Mouse (Mus musculus) heart, adult 2 months (tissue): Measurements from ENCODE around the gene Dmkn.

Experiments used
- CTCF ChIP-seq: fragments of 200-600 bp; IDR thresholded peaks from 2 replicates; pipeline ENCODE4 v1.8.1; 2022; ENCODE audit warnings: antibody characterized with exemption, mild to moderate bottlenecking, moderate library complexity
- POLR2A ChIP-seq: fragments of 200-500 bp; IDR thresholded peaks from 2 replicates; pipeline ENCODE4 v1.6.1; 2011; ENCODE audit warnings: mild to moderate bottlenecking, low read depth, low read length, control low read depth; ENCODE audit not compliant: insufficient read depth

DNA sequence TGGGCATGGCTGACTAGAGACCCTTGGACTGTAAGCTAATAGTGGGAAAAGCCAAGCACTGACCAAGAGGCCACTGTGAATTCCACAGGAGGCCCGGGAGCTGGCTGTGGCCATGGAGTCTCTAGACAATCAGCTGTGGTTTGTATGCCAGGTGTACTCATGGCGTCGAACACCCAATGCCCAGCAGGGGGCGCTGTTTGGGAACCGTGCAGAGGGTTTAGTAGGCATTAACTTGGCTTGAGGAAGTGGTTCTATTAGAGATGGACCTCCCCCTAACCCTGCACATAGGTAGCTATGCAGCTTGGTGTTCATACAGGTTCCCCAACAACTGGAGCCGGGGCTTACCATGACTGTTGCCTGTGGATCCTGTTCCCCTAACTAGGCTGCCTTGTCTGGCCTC lies 42.4 kb downstream of the Dmkn start:
- TF ChIP-seq POLR2A (no peak), CTCF (peak; percentile 48)
